Mouse (Mus musculus) G1E-ER4 (cell line): ENCODE data around the gene Tmigd3. TPM values are rescaled to one million over a fixed set of nuclear protein-coding genes. Genes with fewer than 3 reads are reported as not detected.
A peak's percentile ranks its signal among the peaks of the same experiment; 100 is the strongest.

ENCODE experiments used
- GATA1 ChIP-seq: IDR thresholded peaks from one replicate; pipeline ENCODE4 v1.8.0; 2012; ENCODE audit warnings: low read length, inconsistent platforms
- polyA plus RNA-seq: library from polyadenylated mRNA; stranded (reverse); fragments of >175 nt; gene quantifications from 2 replicates; pipeline ENCODE4 v1.2.3, GENCODE M21; 2012

The Tmigd3 gene
- polyA plus RNA-seq, 1 experiment, result not detected

DNA sequence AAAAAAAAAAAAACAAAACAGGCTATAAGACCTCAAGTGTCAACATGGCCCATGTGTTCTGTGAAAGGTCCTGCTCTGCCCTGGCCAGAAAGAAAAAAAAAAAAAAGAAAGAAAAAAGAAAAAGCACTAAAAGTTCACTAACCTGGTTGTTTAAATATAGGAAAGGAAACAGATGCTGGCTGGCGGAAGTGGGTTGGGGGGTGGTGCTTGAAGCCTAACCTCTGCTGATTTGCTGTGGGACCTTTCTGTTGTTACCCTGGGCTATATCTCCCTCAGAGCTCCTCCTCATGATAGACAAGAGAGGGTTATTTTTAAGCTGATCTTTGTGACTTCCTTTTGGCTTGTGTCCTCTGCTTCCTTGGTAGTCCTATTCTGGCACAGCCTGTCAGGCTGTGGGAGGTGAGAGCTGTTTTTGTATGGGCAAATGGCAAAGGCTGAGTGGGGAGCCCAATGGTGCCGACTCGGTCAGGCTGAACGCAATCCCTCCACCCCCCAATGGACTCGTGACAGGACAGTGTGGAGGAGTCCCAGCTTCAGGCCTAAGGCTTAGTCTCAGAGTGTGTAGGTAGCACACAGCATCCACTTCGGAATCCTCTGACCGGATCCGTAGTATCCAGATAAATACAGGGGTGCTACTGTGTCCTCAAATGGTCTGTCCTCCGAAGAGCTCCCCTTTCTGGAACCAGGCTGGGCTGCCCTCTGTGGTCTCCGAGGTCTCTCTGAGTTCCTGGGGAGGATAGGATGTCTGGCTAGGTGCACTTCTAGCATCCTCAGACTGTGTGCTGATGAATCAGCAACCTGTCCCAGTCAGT lies 21.3 kb downstream of the Tmigd3 start:
- no peak for TF ChIP-seq GATA1

DNA sequence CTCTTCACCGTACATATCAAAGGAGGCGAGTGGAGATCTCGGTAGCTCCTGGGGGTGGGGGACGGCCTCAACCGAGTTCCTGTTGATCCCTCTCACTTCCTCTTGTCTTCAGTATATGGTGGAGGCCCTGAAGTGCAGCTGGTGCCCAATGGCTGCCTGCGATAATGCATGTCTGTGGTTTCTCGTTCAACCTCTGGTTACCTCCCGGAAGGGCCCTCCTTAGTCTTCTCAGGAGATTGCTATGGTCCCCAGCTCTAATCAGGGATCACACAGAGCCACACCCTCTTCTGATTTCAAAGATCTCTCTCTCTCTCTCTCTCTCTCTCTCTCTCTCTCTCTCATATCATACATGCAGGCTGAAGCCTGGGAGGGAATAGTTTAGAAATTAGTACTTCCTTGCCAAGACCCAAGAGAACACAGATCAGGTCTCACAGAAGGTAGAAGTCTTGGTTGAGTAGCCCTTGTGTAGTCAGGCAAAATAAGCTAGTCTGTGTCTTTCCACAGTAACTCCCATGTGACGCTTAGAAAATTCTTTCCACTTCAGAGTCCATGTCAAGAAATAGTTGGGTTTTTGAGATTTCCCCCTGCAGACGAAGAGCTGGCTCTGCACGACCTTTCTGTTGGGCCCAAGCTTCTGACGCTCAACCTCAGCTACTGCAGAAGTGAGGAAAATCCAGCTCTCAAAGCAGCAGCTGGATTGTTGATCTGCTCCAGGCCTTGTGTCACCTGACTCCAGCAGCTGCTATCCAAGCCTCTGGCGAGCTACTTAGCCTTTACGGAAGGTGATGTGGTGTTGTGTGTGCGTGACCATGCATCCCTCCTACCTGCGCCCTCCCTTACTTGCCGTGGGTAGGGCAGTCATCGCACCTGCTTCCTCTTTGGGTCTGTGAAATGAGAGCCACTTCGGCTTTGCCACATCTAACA lies 22.1 kb downstream of the Tmigd3 start:
- peak; percentile 68 for TF ChIP-seq GATA1

DNA sequence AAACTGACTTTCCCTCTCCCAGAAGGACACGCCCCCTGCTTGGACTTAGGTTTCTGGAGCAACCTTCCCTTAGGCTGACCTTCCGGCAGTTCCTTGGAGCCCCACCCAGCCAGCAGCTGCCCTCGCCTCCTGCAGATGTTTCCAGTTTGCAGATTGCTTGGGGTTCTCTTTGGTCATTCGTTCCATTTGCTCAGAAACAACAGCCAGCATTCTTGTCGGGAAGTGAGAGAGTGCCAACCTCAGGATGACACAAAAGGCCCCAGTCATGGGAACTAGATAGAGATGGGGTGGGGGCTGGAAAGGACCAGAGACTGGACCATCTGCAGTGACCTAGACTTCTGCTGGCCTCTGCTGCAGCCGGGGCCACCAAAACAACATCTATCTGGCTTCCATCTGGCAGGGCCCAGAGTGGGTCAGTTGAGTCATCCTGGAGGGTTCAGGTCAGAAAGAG lies 23.3 kb downstream of the Tmigd3 start:
- no peak for TF ChIP-seq GATA1

DNA sequence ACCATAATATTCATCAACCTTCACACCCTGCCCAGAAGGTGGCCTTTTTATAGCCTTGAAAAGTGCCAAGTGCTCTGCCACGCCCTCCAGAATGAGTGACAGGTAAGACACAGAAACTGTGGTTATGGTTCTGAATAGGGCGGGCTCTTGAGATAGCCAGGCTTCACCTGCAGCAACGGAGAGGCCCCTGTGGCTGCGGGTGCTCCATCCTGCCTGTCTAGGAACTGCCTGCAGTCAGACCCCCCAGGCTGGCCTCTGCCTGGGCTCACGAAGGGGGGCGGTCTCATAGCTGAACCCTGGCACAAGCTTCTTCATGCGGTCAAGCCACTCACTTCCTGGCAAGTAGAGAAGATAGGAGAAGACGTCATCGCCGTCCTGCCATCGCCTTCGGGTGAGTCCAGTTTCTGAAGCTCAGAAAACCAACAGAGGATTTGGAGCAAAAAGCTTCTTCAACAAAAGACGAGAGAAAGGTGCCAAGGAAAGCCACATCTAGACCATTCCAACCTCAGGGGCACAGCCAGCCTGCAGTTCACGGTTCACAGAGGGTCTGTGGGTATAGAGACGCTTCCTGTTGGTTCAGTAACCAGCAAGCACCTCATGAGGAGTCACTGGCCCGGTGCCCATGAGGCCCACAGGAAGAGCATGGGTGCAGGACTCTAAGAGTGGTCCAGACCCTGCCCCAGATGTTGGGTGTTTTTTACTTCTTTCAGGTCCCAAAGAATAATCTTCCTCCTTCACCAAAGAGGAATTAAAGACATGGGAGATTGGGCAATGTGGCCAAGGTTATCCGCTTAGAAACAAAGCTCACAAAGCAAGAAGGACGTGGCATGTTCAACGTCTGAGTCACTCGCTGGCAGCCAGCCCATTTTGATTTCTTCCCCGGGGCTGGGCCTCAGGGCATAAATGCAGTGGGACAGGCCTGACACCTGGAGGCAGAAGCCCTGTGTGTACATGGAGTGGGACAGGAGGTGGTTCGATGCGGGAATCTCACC lies 24.2 kb downstream of the Tmigd3 start:
- TF ChIP-seq GATA1, result no peak

DNA sequence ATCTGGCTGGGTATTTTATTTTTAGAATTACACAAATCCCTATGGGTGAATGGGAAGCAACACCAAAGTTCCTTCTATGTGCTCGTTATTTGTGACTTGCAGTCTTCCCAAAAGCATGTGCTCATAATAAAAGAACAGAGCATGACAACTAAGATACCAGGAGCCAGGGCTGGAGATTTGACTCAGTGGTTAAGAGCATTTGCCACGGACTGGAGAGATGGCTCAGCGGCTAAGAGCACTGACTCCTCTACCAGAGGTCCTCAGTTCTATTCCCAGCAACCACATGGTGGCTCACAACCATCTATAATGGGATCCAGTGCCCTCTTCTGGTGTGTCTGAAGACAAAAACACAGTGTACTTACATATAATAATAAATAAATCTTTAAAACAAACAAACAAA lies 26.1 kb downstream of the Tmigd3 start:
- TF ChIP-seq GATA1, result no peak

DNA sequence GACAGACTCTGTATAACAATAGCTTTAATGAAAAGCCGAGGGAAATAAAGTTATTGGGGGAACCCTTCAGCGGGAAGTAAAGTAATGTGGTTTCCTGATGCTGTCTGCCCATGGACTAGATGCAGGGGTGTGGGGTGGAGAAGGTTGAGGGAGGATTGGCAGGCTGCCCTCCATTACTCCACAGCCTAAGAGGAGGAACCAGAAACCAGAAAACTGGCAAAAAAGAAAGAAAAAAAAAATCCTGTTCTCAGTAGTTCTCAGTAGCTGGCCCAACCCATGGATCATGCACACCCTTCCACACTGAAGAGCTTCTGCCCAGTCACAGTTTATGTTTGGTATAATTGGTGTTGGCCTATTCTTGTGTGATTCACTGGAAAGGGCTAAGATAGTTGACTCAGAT lies 27.6 kb downstream of the Tmigd3 start:
- no peak for TF ChIP-seq GATA1

DNA sequence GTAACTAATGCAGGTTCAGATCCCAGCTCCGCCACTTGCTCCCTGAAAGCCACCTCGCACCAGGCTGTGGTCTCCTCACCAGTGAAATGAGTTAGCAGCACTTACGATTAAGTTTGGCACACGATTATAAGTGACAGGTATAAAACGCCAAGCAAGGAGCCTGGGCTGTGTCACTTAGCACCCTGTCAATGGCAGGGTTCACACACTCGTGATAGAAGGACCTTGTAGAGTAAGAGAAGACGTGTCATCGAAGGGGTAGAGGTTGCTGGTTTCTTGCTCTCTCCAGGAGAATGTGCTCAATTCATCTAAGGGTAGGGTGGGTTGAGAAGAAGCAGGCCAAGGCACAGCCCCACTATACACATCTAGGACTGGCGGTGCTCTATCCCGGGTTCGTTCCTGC lies 28.2 kb downstream of the Tmigd3 start:
- TF ChIP-seq GATA1, result no peak

DNA sequence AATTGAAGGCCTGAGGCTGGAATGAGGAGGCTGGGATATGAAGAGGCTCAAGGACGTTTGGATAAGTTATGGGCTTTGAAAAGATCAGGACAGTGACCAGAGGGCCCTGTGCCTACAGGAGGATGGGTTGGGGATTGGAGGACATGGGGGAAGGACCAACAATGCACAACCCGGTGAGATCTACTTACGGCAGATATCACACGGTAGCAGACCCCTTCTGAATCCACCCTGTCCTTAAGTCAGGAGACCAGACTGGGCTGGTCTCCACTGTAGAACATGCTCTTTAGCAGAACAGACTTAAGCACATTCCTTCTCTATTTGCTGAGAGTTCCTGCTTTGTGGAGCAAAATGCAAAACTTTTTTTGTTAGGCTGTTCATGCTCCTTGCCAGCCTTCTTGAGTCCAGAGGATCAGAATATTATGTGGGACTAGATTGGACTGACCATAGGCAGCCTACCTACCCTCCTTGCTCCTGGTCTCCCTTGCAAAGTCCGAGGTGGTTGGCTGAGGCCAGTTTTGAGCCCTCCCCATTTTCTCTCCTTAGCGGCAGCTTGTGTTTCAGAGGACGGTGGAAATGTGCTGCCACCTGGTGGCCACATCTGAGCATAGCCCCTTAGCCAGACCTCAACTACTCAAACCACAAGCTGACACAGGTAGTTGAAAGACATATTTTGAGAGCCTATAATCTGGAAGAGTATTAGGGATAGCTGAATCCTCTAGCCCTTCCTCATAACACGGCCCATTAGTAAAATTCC lies 28.9 kb downstream of the Tmigd3 start:
- TF ChIP-seq GATA1, result no peak

DNA sequence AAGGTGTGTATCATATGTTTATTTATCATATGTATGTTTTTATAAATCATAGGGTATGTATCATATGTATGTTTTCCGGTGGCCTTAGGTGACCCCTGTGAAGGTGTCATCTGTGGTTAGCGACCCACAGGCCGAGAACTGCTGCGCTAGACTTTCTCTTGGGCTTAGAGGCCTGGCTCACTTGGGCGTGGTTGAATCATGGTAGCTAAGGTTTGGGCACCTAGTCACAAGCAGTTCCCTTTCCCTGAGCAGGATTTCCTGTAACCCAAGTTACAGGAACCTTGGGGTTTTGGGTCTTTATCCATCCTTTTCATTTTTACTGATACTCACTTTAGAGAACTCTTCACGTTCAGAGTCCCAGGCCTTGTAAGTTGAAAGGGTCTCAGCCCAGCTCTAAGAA lies 29.6 kb downstream of the Tmigd3 start:
- no peak for TF ChIP-seq GATA1

DNA sequence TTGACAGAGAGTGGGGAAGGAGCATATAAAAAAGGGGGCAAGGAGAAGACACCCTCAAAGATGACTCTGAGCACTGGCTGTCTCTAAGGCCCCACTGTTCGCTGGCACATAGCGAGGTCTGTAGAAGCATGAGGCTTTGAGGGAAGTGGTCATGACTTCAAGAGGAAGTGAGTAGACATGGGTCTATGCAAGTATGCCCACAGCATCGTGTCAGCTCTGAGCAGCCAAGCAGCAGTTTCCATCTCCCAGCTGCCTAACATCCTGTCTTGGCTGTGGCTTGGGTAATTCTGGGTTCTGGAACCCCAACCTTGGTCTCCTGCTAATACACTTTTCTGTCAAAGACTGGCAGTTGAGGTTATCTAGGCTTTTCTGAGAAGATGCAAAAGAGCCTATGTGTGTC lies 30.0 kb downstream of the Tmigd3 start:
- TF ChIP-seq GATA1, result no peak

DNA sequence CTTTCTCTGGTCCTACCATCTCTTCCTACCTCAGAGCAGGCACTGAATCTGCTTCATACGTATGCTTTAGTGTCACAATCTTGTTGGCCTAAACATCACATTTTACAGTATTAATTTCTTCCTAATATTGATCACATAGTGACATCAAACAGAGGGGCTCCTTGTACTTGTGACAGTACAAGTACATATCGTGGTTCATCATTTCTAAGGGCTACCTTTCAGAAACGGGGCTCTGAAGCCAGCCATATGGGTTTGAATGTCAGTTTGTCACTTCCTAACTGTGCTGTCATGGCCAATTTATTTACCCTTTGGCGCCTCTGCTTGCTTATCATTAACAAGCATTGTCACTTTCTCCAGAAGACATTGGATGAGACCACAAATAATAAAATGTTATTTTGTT lies 30.8 kb downstream of the Tmigd3 start:
- TF ChIP-seq GATA1, result no peak

DNA sequence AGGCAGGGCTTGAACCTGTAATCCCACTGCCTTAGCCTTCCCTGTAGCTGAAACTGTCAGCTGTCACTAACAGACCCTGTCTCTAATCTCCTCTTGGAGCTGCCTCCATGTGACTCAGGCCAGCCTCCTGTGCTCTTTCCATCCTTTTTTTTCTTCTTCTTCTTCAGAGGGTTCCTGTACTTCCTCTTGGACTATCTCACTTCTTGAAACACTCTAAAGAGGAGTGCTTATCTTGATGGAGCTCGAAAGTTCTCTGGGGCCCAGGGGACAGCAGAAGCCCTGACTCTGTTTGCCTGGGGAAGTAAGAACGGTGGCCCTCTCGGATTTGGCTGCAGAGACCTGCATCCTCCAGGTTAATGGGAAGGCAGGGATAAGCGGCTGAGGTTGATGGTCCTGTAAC lies 33.5 kb downstream of the Tmigd3 start:
- TF ChIP-seq GATA1, result no peak

DNA sequence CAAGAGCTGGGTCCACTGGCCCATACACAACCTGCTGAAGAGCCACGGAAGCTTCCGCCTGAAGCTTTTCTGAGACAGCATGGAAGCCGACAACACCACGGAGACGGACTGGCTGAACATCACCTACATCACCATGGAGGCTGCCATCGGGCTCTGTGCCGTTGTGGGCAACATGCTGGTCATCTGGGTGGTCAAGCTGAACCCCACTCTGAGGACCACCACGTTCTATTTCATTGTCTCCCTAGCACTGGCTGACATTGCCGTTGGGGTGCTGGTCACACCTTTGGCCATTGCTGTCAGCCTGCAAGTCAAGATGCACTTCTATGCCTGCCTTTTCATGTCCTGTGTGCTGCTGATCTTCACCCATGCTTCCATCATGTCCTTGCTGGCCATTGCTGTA lies 34.0 kb downstream of the Tmigd3 start:
- TF ChIP-seq GATA1, result no peak

DNA sequence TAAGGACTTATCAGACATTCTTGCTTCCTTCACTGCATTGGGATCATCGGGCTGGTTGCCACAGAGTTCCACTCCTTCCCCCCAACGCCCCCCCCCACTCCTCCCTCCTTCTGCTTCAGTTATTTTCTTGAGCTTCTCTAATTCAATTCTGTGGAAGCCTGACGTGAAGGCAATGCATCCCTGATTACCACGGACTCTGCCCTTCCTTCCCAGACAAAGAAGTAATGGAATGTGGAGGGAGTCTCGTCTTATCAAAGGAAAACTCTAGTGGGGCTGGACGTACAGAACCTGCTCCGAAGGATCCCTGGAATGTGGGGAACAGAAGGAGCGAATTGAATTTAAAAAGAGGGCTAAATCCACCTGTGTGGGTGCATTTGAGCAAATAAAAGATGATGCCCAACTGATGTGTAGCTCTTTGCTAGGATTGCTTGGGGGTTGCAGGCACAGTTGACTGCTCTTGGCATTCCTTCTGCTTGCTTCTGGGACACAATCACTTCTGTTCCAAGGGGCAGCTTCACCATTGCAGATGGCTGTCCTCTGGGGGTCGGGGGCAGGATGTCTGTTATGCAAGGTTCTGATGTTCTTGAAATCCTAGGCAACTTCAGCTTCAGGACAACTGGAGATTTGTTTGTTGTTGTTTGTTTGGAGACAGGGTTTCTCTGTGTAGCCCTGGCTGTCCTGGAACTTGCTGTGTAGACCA lies 37.4 kb downstream of the Tmigd3 start:
- TF ChIP-seq GATA1, result no peak
